Mouse (Mus musculus): Measurements from ENCODE around the gene Tab1.

DNA sequence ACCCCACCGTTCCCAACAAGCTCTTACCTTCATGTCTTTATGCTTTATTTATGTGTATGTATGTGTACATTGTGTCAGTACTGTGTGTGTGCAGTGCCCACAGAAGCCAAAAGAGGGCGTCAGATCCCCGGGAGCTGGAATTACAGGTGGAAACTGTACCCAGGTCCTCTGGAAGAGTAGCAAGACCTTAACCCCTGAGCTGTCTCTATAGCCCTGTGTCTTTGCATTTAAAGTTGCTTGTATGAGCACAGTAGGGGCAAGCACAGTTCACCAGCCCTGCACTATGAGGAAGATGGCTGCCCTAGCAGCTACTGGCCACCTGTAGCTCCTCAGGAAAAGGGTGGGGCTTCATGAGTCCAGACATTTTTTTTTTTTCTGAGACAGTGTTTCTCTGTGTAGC, 25.4 kb upstream of the Tab1 start:
- TF ChIP-seq E2F4 (IDR thresholded peaks at IDR 0.05; ENCODE audit: insufficient read depth) (no peak), USF1 (IDR thresholded peaks at IDR 0.05; ENCODE audit: low read depth) (no peak), MYOD1 (IDR thresholded peaks at IDR 0.05; ENCODE audit: control insufficient read depth in 1 of 3, insufficient read length in 2 of 3, low read depth in 2 of 3) (no peak), MYOG (IDR thresholded peaks at IDR 0.05; ENCODE audit: control insufficient read depth in 1 of 3, insufficient read depth in 1 of 3, insufficient read length in 2 of 3, low read depth in 2 of 3) (no peak), POLR2AphosphoS2 (IDR thresholded peaks at IDR 0.05; ENCODE audit: insufficient read length, low read depth) (no peak), POLR2A (IDR thresholded peaks at IDR 0.05; ENCODE audit: insufficient read length, low read depth) (no peak), MAX (IDR thresholded peaks at IDR 0.05; ENCODE audit: low read depth) (no peak), TCF3 (IDR thresholded peaks at IDR 0.05; ENCODE audit: insufficient read length, low read depth) (no peak), REST (IDR thresholded peaks at IDR 0.05; ENCODE audit: insufficient read depth, insufficient read length) (no peak), CEBPB (IDR thresholded peaks at IDR 0.05; ENCODE audit: insufficient read depth, poor library complexity, severe bottlenecking) (no peak)
